9 mouse cellular contexts compared by ENCODE assay signal in genomic region chr13:73692249-73692868, GRCm38 (mm10). TPM values are rescaled to one million over a fixed set of nuclear protein-coding genes. Genes with fewer than 3 reads are reported as not detected.
DNase-seq lines count a peak whose midpoint lies in the region; ATAC-seq and TF ChIP-seq lines count a peak whose summit lies in the region.
"Had no signal": no experiment of that assay in that cellular context is flagged by ENCODE, and none has a peak within 500 bp of the region (broad histone marks: within the 10 kb centered on the region; RNA-seq: fewer than 3 reads in every experiment).

No protein-coding gene starts in this region.

- no peak overlapping the region for H3K4me3 ChIP-seq in embryonic facial prominence, embryonic 11.5 days (ENCODE audit: low read depth, low read length)
- no peak overlapping the region for H3K4me3 ChIP-seq in heart, embryonic 11.5 days (ENCODE audit: low read depth, low read length)
- no peak overlapping the region for H3K4me3 ChIP-seq in kidney, embryonic 15.5 days (replicated peaks)
- no peak overlapping the region for H3K4me3 ChIP-seq in liver, embryonic 11.5 days (ENCODE audit: low read depth, low read length)
- H3K4me3 ChIP-seq in testis, adult 2 months (ENCODE audit: control insufficient read depth, low read depth, low read length): no peak overlapping the region

- no peak for TF ChIP-seq POLR2A in testis, adult 2 months (IDR thresholded peaks at IDR 0.05; ENCODE audit: control insufficient read depth, low read depth, low read length)

- peak; percentile 71 for ATAC-seq in CD4-positive, CD25-positive, alpha-beta regulatory T cell, adult 4 months
- ATAC-seq in embryonic facial prominence, embryonic 11.5 days (replicated peaks; ENCODE audit: insufficient number of reproducible peaks, low FRiP score, low TSS enrichment, low read depth): peak; percentile 91
- 0 out of 2 replicates have a peak, but pooled peaks have one; percentile 27 for ATAC-seq in heart, embryonic 11.5 days (replicated peaks; ENCODE audit: insufficient number of reproducible peaks, low FRiP score, low TSS enrichment)
- peak; percentile 99 for ATAC-seq in kidney, embryonic 15.5 days (replicated peaks; ENCODE audit: low FRiP score)
- peak; percentile 73 for ATAC-seq in liver, embryonic 11.5 days (replicated peaks; ENCODE audit: low FRiP score)
- ATAC-seq in monocyte, adult 5-6 weeks (replicated peaks; ENCODE audit: insufficient number of reproducible peaks, low FRiP score, low TSS enrichment, poor library complexity, severe bottlenecking): peak; percentile 24; the same call in 1 of the 2 replicates

- TF ChIP-seq CTCF in testis, adult 2 months (IDR thresholded peaks at IDR 0.05; ENCODE audit: control insufficient read depth, insufficient read depth, insufficient replicate concordance, low read depth, low read length): peak; percentile 29; the same call in 1 of the 2 replicates

- no peaks in the 10 kb centered on the region for H3K27me3 ChIP-seq in embryonic facial prominence, embryonic 11.5 days (ENCODE audit: control insufficient read depth, insufficient read depth, low read length)
- no peaks in the 10 kb centered on the region for H3K27me3 ChIP-seq in heart, embryonic 11.5 days (ENCODE audit: control insufficient read depth, insufficient read depth, low read length)
- H3K27me3 ChIP-seq in kidney, embryonic 15.5 days: no peaks in the 10 kb centered on the region
- H3K27me3 ChIP-seq in liver, embryonic 11.5 days (replicated peaks; ENCODE audit: control insufficient read depth, insufficient read depth, low read length): no peaks in the 10 kb centered on the region
- no peaks in the 10 kb centered on the region for H3K27me3 ChIP-seq in testis, adult 2 months (ENCODE audit: control insufficient read depth, insufficient read depth, low read length)

- H3K9me3 ChIP-seq in embryonic facial prominence, embryonic 11.5 days (replicated peaks; ENCODE audit: control insufficient read depth, low read length): no peaks in the 10 kb centered on the region
- H3K9me3 ChIP-seq in heart, embryonic 11.5 days (replicated peaks; ENCODE audit: control insufficient read depth, low read length): no peaks in the 10 kb centered on the region
- H3K9me3 ChIP-seq in kidney, embryonic 15.5 days (replicated peaks): no peaks in the 10 kb centered on the region
- H3K9me3 ChIP-seq in liver, embryonic 11.5 days (ENCODE audit: control insufficient read depth, low read length): no peaks in the 10 kb centered on the region

- WGBS in embryonic facial prominence, embryonic 11.5 days: 27% methylated on average over 10 of the region's 10 CpGs
- WGBS in heart, embryonic 11.5 days (ENCODE audit: insufficient replicate concordance): 31% methylated on average over 10 of the region's 10 CpGs
- 21% methylated on average over 10 of the region's 10 CpGs for WGBS in kidney, embryonic 15.5 days
- WGBS in liver, embryonic 11.5 days: 32% methylated on average over 10 of the region's 10 CpGs

- H3K36me3 ChIP-seq in embryonic facial prominence, embryonic 11.5 days (replicated peaks; ENCODE audit: control insufficient read depth, insufficient read depth, low read depth, low read length): no peaks in the 10 kb centered on the region
- no peaks in the 10 kb centered on the region for H3K36me3 ChIP-seq in heart, embryonic 11.5 days (ENCODE audit: control insufficient read depth, insufficient read depth, low read length)
- no peaks in the 10 kb centered on the region for H3K36me3 ChIP-seq in kidney, embryonic 15.5 days
- H3K36me3 ChIP-seq in liver, embryonic 11.5 days (ENCODE audit: control insufficient read depth, insufficient read depth, low read length): no peaks in the 10 kb centered on the region
- no peaks in the 10 kb centered on the region for H3K36me3 ChIP-seq in testis, adult 2 months (ENCODE audit: control insufficient read depth, insufficient read depth, low read length)

- H3K4me2 ChIP-seq in embryonic facial prominence, embryonic 11.5 days (ENCODE audit: low read depth, low read length): no peak overlapping the region
- no peak overlapping the region for H3K4me2 ChIP-seq in heart, embryonic 11.5 days
- peak overlapping the region; percentile 19; the same call in 1 of the 2 replicates for H3K4me2 ChIP-seq in kidney, embryonic 15.5 days
- H3K4me2 ChIP-seq in liver, embryonic 11.5 days: 0 out of 2 replicates have a peak overlapping the region, but pooled peaks have one; percentile 16

- H3K9ac ChIP-seq in embryonic facial prominence, embryonic 11.5 days (replicated peaks; ENCODE audit: low read length): no peak overlapping the region
- H3K9ac ChIP-seq in heart, embryonic 11.5 days (ENCODE audit: low read depth, low read length): no peak overlapping the region
- no peak overlapping the region for H3K9ac ChIP-seq in kidney, embryonic 15.5 days
- no peak overlapping the region for H3K9ac ChIP-seq in liver, embryonic 11.5 days (ENCODE audit: low read depth, low read length)

- H3K27ac ChIP-seq in embryonic facial prominence, embryonic 11.5 days (replicated peaks; ENCODE audit: low read depth, low read length): no peak overlapping the region
- no peak overlapping the region for H3K27ac ChIP-seq in heart, embryonic 11.5 days (ENCODE audit: low read depth, low read length)
- H3K27ac ChIP-seq in kidney, embryonic 15.5 days: peak overlapping the region; percentile 88
- H3K27ac ChIP-seq in liver, embryonic 11.5 days (ENCODE audit: low read depth, low read length): no peak overlapping the region
- no peak overlapping the region for H3K27ac ChIP-seq in testis, adult 2 months (ENCODE audit: control insufficient read depth, insufficient read depth, low read depth, low read length)

- peak; percentile 84 for DNase-seq in adrenal gland, postnatal 14 days
- DNase-seq in embryonic facial prominence, embryonic 11.5 days (ENCODE audit: low spot score): peak; percentile 71
- peak; percentile 60 for DNase-seq in liver, embryonic 11.5 days (ENCODE audit: low spot score)

- H3K4me1 ChIP-seq in embryonic facial prominence, embryonic 11.5 days (ENCODE audit: control insufficient read depth, insufficient read depth, low read length): no peaks in the 10 kb centered on the region
- no peaks in the 10 kb centered on the region for H3K4me1 ChIP-seq in heart, embryonic 11.5 days (ENCODE audit: control insufficient read depth, insufficient read depth, low read length)
- peaks cover 12% of the 10 kb centered on the region; the same call in 1 of the 2 replicates for H3K4me1 ChIP-seq in kidney, embryonic 15.5 days
- H3K4me1 ChIP-seq in liver, embryonic 11.5 days (replicated peaks; ENCODE audit: control insufficient read depth, insufficient read depth, low read length): no peaks in the 10 kb centered on the region
- H3K4me1 ChIP-seq in testis, adult 2 months (ENCODE audit: control insufficient read depth, insufficient read depth, low read length): no peaks in the 10 kb centered on the region

RNA-seq across cellular contexts. Expression of gene Slc6a19, which starts 12.3 kb away (rescaled TPM):
- polyA plus RNA-seq in CD4-positive, CD25-positive, alpha-beta regulatory T cell, adult 4 months (2017; shearing (Covaris generic)): not detected
- total RNA-seq in adrenal gland, postnatal 14 days (2021): 0.37 and 0.98 TPM in 2 replicates
- polyA plus RNA-seq in embryonic facial prominence, embryonic 11.5 days (2014; fragmentation: Nextera tagmentation; extraction: Ambion mirVana): 0.08 and 0.32 TPM in 2 replicates
- polyA plus RNA-seq in heart, embryonic 11.5 days (2014; fragmentation: Nextera tagmentation; extraction: Ambion mirVana): not detected in 2 replicates
- polyA plus RNA-seq in kidney, embryonic 15.5 days (2015; fragmentation: Nextera tagmentation; extraction: Ambion mirVana): 0.78 and 1.6 TPM in 2 replicates
- 0.47 and 0.84 TPM in 2 replicates for polyA plus RNA-seq in liver, embryonic 11.5 days (2014; fragmentation: Nextera tagmentation; extraction: Ambion mirVana)
- 0.19 to 0.21 TPM in 2 of 3 replicates, not detected in the other for total RNA-seq in monocyte, adult 5-6 weeks (2017)
- 0.12 and 0.23 TPM in 2 replicates for polyA plus RNA-seq in testis, adult 2 months (2012; rRNA removed)
- total RNA-seq: left cerebral cortex, postnatal 10 days had no signal

RNA-seq across cellular contexts. Expression of gene Slc6a18, which starts 14.5 kb away (rescaled TPM):
- polyA plus RNA-seq in CD4-positive, CD25-positive, alpha-beta regulatory T cell, adult 4 months (2017; shearing (Covaris generic)): not detected
- total RNA-seq in adrenal gland, postnatal 14 days (2021): not detected in 2 replicates
- not detected in 2 replicates for polyA plus RNA-seq in embryonic facial prominence, embryonic 11.5 days (2014; fragmentation: Nextera tagmentation; extraction: Ambion mirVana)
- polyA plus RNA-seq in heart, embryonic 11.5 days (2014; fragmentation: Nextera tagmentation; extraction: Ambion mirVana): not detected in 2 replicates
- polyA plus RNA-seq in kidney, embryonic 15.5 days (2015; fragmentation: Nextera tagmentation; extraction: Ambion mirVana): 19.0 and 19.2 TPM in 2 replicates
- not detected in 2 replicates for polyA plus RNA-seq in liver, embryonic 11.5 days (2014; fragmentation: Nextera tagmentation; extraction: Ambion mirVana)
- total RNA-seq in monocyte, adult 5-6 weeks (2017): not detected in 3 replicates
- polyA plus RNA-seq in testis, adult 2 months (2012; rRNA removed): 0.17 and 0.52 TPM in 2 replicates
- total RNA-seq: left cerebral cortex, postnatal 10 days had no signal

RNA-seq across cellular contexts. Expression of gene Slc12a7, which starts 40.5 kb away (rescaled TPM):
- 10 to 100 TPM; 37.2 to 50.1 TPM for polyA plus RNA-seq in CD4-positive, CD25-positive, alpha-beta regulatory T cell, adult 4 months (2017; shearing (Covaris generic))
- 32.3 and 34.2 TPM in 2 replicates for total RNA-seq in adrenal gland, postnatal 14 days (2021)
- polyA plus RNA-seq in embryonic facial prominence, embryonic 11.5 days (2014; fragmentation: Nextera tagmentation; extraction: Ambion mirVana): 39.6 TPM in 2 replicates
- polyA plus RNA-seq in heart, embryonic 11.5 days (2014; fragmentation: Nextera tagmentation; extraction: Ambion mirVana): 32.7 and 40.0 TPM in 2 replicates
- polyA plus RNA-seq in kidney, embryonic 15.5 days (2015; fragmentation: Nextera tagmentation; extraction: Ambion mirVana): 22.1 and 26.1 TPM in 2 replicates
- 20.4 and 21.0 TPM in 2 replicates for polyA plus RNA-seq in liver, embryonic 11.5 days (2014; fragmentation: Nextera tagmentation; extraction: Ambion mirVana)
- 13.8 to 45.3 TPM (median 22.3 TPM) in 3 replicates for total RNA-seq in monocyte, adult 5-6 weeks (2017)
- 16.5 and 21.2 TPM in 2 replicates for polyA plus RNA-seq in testis, adult 2 months (2012; rRNA removed)

Comparison
In these comparisons a context has a peak if more than half of its experiments do, and no peak if none do; other contexts are left out.
1. ATAC-seq: peak in every context shown above with its lines; median percentile 99 in kidney, embryonic 15.5 days; 91 in embryonic facial prominence, embryonic 11.5 days; 73 in liver, embryonic 11.5 days; 71 in CD4-positive, CD25-positive, alpha-beta regulatory T cell, adult 4 months; 27 in heart, embryonic 11.5 days; 24 in monocyte, adult 5-6 weeks.
2. H3K4me2 ChIP-seq: peak in kidney, embryonic 15.5 days (single experiment) and liver, embryonic 11.5 days (single experiment); none in embryonic facial prominence, embryonic 11.5 days (single experiment) and heart, embryonic 11.5 days (single experiment).
3. RNA of gene Slc6a18, which starts 14.5 kb away (polyA plus RNA-seq): 19.0 to 19.2 TPM in kidney, embryonic 15.5 days; 0.17 to 0.52 TPM in testis, adult 2 months, not detected in CD4-positive, CD25-positive, alpha-beta regulatory T cell, adult 4 months, not detected in embryonic facial prominence, embryonic 11.5 days, not detected in heart, embryonic 11.5 days and not detected in liver, embryonic 11.5 days; every median in the first group is over 10 times any median in the second.
4. Peak in every context shown above with its lines, with median percentiles within 50 percentile points of each other: DNase-seq.